Mouse (Mus musculus) layer of hippocampus, adult 2 months (tissue): ENCODE results near the gene Hes1. TPM values are rescaled to one million over a fixed set of nuclear protein-coding genes. Genes with fewer than 3 reads are reported as not detected.

ENCODE experiments used
- DNase-seq, 2 experiments: peaks; one replicate each; pipeline ENCODE4 v3.0.0; 2022; ENCODE audit warnings: low spot score in 2 of 2
- H3K27ac ChIP-seq: fragments of 200-600 bp; 2 replicates; pipeline ENCODE4 v1.8.1; 2022
- H3K4me3 ChIP-seq: fragments of 200-600 bp; 2 replicates; pipeline ENCODE4 v1.8.1; 2022; ENCODE audit warnings: mild to moderate bottlenecking
- CTCF ChIP-seq: fragments of 200-600 bp; conservative IDR thresholded peaks from 2 replicates; pipeline ENCODE4 v1.8.1; 2022; ENCODE audit warnings: antibody characterized with exemption, mild to moderate bottlenecking, moderate library complexity
- total RNA-seq, 2 experiments: library from RNA; stranded (reverse); gene quantifications; 2 replicates each; pipeline ENCODE4 v1.2.3; 2021

Gene Hes1
- total RNA-seq, 2 experiments from 2014 or later: 23.3 to 32.7 TPM

DNA sequence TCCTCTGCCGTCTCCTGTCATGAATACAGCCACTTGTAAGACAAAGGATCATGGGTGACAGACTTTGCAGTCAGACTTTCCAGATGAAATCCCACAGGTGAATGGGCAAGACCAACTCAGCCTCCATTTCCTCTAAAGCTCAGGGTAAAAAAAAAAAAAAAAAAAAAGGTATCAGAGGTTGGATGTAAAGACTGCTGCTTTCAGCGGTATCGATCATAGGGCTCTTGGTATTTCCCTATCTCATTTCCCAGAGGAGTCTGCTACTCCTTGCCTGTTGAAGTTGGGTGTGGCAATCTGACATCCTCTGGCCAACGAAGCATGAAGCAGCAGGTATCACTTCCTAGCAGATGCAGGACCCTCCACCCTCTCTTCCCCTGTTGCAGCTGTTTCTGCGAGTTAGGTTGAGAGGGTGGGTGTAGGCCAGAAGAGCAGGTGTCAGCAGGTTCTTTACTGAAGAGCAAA, 29.2 kb upstream of the Hes1 start:
- no peak for DNase-seq
- TF ChIP-seq CTCF: no peak
- no peak overlapping the region for H3K4me3 ChIP-seq
- H3K27ac ChIP-seq: no peak overlapping the region

- TF ChIP-seq CTCF: no peak
- DNase-seq: no peak
- H3K27ac ChIP-seq: no peak overlapping the region
- H3K4me3 ChIP-seq: no peak overlapping the region
These were observed 28.1 kb upstream of the Hes1 start for GRCm38 (mm10) chr16:30036104-30036503.

DNA sequence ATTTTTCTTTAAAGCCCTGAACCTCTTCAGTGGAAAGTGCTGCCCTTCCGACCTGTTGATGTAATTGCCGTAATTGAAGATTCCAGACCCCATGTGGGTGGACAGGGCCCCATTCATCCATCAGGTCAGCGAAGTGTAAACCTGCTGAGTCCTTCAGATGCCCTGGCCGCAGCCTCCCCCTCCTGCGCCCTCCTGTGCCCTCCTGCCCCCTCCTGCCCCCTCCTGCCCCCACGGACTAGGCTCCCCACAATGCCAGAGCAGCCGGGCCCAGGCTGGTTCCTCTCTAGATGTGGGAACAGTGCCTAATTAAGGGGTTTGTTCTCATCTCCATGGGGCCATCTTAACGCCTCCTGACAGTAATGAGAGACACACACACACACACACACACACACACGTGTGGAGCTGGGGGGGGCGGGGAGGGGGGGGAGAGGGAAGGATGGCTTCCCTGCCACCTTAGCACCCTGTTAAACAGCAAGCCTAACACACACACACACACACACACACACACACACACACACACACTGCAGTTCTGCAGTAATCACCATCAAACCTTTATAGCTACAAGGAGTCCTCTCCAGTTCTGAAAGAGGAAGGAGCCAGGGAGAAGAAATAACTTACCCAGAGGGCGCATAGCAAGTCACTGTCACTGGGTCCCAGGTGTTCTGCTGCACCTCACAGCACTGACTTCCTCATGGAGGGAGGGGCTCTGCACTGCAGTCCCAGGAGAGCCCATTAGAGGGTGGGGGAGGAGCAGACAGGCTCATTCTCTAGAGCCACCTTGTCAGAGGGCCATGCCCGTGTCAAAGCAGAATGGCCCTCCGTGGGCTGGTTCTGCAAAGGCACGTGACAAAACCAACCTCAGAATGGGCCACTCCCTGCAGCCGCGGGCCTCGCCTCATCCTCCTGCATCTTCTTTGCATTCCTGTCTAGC, 25.3 kb upstream of the Hes1 start:
- Histone ChIP-seq H3K4me3 (no peak overlapping the region), H3K27ac (no peak overlapping the region)
- DNase-seq: no peak
- 0 out of 2 replicates have a peak, but pooled peaks have one; percentile 4 for TF ChIP-seq CTCF

DNA sequence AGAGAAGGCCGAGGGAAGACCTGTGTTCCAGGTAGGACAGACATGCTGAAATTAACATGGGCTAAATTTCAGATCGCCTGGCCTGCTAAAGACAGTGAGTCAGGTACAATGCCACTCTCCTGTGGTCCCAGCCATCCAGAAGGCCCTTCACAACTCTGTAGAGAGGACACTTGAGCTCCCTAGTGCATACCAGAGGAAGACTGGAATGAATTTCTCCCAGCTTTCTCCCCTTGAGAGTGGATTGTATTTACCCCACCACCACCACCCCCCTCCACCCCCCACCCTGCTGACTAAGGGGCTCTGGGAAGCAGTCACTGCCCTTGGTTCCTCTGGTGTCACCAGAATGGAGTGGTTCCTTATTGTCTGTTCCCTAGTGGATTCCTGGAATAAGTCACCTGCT, 24.3 kb upstream of the Hes1 start:
- DNase-seq: no peak
- H3K4me3 ChIP-seq: no peak overlapping the region
- TF ChIP-seq CTCF: no peak
- no peak overlapping the region for H3K27ac ChIP-seq

DNA sequence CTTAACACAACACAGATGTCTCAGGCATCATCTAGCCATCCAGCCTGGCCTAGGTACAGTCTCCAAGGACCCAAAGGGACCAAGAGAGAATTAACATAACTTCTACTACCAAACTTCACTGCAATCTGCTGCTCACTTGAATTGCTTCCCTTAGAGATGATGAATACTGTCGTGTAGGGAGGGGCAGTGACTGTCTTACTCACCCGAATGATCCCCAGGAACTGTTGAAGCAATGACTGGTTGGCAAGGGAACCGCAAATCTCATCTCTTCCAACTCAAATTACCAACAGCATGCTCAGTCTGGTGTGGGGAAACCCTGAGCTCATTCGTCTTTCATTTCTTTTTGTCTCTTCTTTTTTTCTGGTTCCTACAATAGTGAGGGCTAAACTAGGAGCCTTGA, 21.3 kb upstream of the Hes1 start:
- no peak for TF ChIP-seq CTCF
- Histone ChIP-seq H3K4me3 (no peak overlapping the region), H3K27ac (no peak overlapping the region)
- peak; percentile 26 to 31 for DNase-seq

DNA sequence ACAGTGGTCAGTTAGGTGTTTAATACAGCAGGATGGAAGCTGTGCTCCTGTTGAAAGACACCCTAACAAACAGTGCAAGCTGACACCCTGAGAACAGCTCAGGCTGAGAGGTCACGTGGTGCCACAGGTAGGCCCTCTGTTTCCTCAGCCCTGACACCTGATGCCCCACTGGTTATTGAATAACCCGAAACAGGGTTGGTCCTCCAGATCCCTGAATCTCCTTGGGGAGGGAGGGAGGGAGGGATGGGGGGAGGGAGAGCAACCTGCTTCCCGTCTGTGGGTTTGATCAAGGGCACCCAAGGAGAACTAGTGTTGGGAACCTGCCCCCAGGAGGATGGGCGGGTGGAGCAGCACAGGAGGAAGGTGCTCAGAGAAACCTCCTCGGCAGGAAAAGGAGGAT, 18.6 kb upstream of the Hes1 start:
- H3K27ac ChIP-seq: no peak overlapping the region
- no peak overlapping the region for H3K4me3 ChIP-seq
- DNase-seq: no peak
- no peak for TF ChIP-seq CTCF

- Histone ChIP-seq H3K4me3 (no peak overlapping the region), H3K27ac (no peak overlapping the region)
- DNase-seq: no peak
- TF ChIP-seq CTCF: no peak
These were observed 17.2 kb upstream of the Hes1 start for GRCm38 (mm10) chr16:30047010-30047409.

GRCm38 (mm10) chr16:30047421-30047831, 16.8 kb upstream of the Hes1 start:
- DNase-seq: no peak
- no peak for TF ChIP-seq CTCF
- no peak overlapping the region for H3K27ac ChIP-seq
- no peak overlapping the region for H3K4me3 ChIP-seq

DNA sequence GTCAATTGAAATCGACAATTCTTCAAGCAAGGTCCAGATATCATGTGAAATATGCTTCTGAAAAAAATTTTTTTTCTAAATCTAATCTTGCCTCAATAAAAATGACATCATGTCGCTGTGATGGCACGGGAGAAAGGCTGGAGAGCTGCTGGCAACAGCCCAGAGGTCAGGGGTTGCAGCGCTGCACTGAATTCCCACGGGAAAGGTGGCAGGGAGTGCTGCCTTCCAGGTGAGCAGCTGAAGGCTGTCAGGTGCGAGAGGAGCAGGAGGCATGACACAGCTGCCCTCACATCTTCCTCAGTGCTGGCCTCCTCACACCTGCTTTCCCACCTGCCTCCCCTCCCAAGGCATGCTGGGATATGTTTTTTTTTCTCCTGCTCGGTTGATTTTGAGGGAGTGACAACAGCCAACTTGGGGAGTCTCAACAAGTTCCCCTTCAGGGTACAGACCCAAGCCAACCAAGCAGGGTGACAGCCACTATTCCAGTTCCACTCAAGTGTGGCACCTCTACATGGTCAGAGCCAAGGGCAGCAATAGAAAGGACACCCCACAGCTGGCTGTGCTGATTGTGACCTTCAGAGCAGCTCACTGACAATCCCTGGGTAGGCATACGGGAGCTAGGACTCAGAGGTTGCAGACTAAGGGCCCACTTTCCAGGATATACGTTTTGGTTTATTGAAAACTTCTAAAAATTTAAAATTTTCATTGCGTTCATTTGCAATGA, 13.3 kb upstream of the Hes1 start:
- no peak overlapping the region for H3K4me3 ChIP-seq
- no peak for TF ChIP-seq CTCF
- no peak for DNase-seq
- H3K27ac ChIP-seq: no peak overlapping the region

- DNase-seq: no peak
- no peak overlapping the region for H3K27ac ChIP-seq
- H3K4me3 ChIP-seq: no peak overlapping the region
- no peak for TF ChIP-seq CTCF
These were observed 11.9 kb upstream of the Hes1 start for GRCm38 (mm10) chr16:30052271-30052670.

DNA sequence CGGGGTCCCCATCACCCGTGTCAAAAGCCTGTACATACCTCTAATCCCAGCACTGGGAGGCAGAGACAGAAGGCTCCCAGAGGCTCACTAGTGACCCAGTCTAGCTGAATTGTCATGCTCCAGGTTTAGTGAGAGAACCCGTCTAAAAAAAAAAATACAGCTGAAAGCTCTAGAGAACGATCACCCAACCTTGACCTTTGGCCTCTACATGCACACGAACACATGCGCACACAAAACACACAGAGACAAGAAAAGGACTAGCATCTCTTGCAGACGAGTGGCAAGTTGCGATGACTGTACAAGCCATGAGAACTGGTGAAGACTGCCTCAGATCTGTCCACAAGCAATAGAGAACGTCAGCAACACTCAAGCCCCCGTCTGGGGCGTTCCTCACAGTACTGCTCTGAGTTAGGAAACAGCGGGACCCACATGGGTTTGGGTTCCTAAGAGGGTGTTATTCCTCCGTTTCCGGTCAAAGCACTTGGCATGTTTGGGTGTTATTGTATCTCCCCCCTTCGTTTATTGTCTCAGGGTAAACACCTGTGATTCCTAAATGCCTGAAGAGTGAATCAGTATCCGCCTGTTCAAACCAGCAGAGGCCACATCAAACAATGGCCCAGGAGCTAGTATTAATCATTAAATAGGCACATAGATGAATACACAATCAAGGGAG, 11.2 kb upstream of the Hes1 start:
- Histone ChIP-seq H3K27ac (no peak overlapping the region), H3K4me3 (no peak overlapping the region)
- no peak for DNase-seq
- no peak for TF ChIP-seq CTCF

DNA sequence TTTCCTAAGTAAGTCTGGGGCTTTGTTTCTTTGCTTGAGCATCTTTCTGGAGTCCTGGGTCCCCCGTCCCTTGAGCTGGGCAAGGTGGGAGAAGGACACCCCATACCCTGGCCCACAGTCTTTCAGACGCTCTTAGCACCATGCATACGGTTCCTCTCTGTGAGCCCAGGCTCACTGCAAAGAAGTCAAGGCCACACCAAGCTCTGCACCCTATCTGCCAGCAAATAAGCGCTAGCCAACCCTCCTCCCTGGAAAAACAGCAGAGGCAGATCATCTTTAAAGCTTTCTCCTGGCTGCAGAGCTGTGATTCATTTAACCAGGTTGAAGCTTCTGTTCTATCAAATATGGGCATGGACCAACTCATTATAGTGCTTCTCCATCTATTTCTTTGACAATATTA, 9.6 kb upstream of the Hes1 start:
- no peak for TF ChIP-seq CTCF
- Histone ChIP-seq H3K27ac (no peak overlapping the region), H3K4me3 (no peak overlapping the region)
- no peak for DNase-seq

DNA sequence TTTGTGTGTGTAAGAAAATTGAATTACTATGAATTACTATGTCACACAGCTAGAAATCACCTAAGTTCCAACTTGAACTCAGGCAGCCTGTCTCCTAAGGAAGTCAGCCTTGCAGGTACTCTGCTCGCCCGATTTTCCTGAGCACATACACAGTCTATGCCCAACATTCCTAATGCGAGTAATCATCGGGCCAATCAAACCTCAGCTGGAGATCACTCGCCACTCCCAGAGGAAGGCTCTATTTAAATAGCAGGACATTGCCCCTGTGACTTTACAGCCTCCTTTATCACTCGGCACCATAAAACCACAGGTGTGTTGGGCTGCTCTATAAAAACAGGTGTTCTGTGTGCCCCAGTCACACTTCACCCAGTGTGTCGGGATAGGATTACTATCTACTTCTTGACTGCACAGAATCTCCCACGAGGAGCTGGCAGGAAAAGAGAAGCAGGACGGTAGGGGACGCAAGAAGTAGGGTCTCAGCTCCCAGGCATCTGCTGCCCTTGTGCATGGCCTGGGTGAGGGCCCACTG, 8.8 kb upstream of the Hes1 start:
- no peak for TF ChIP-seq CTCF
- no peak overlapping the region for H3K27ac ChIP-seq
- DNase-seq: no peak
- no peak overlapping the region for H3K4me3 ChIP-seq
